Mouse (Mus musculus): Measurements from ENCODE around the gene Olfr1316. TPM values are rescaled to one million over a fixed set of nuclear protein-coding genes. Genes with fewer than 3 reads are reported as not detected.

The Olfr1316 gene
- polyA plus RNA-seq, 1 experiment, result not detected

DNA sequence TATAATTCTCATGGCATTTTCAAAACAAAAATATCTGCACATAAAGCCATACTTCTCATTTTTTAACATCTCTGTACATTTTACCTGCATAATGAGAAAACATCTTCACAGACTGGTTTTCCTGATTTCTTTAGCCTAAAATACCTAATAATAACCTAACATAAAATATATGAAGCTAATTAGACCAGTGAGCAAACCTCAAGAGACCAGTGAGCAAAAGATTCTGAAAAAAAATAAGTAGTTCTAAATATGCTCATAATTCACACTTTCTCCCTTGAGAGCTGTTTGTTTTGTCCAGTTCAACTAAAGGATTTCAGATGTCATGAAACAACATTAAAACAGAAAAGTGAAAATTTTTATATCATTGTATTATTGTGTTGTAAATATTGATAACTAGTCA, 38.1 kb downstream of the Olfr1316 start, which contains the start of gene Olfr1314:
Gene Olfr1314 (minus strand): TSS at position 101 of the 400 bp plus-strand sequence.
- TF ChIP-seq POLR2AphosphoS2 (IDR thresholded peaks at IDR 0.05; ENCODE audit: insufficient read length, low read depth) (no peak), USF1 (IDR thresholded peaks at IDR 0.05; ENCODE audit: low read depth) (no peak), TCF12 (IDR thresholded peaks at IDR 0.05; ENCODE audit: insufficient read depth, poor library complexity, severe bottlenecking) (no peak), POLR2A (IDR thresholded peaks at IDR 0.05; ENCODE audit: insufficient read length, low read depth) (no peak), MYOD1 (IDR thresholded peaks at IDR 0.05; ENCODE audit: control insufficient read depth in 1 of 3, insufficient read length in 2 of 3, low read depth in 2 of 3) (no peak), SRF (IDR thresholded peaks at IDR 0.05; ENCODE audit: control insufficient read depth, insufficient read length, low read depth) (no peak), MAX (IDR thresholded peaks at IDR 0.05; ENCODE audit: low read depth) (no peak), TCF3 (IDR thresholded peaks at IDR 0.05; ENCODE audit: insufficient read length, low read depth) (no peak)

DNA sequence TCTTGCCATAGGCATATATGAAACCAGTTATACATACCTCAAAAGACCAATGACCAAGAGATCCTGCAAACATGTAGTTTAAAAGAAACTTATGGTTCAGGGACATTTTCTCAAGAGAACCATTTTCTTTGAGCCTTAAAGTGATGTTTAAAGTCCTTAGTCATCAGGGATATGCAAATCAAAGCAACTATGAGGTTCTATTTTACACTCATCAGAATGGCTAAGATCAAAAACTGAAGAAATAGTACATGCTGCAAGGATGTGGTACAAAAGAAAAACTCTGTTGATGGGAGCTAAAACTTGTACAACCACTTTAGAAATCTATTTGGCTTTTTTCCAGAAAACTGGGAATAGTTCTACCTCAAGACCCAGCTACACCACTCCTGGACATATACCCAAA, 57.0 kb downstream of the Olfr1316 start, which contains the start of gene Olfr1313:
Gene Olfr1313 (minus strand): TSS at position 101 of the 400 bp plus-strand sequence.
- Histone ChIP-seq H3K36me3 (ENCODE audit: control insufficient read depth, insufficient read depth) (no peaks in the 10 kb centered on the region), H3ac (ENCODE audit: control insufficient read depth, insufficient read length) (no peak within 1 kb of the TSS), H3K79me2 (ENCODE audit: control insufficient read depth, insufficient read depth) (no peaks in the 10 kb centered on the region), H3K27me3 (ENCODE audit: control insufficient read depth, insufficient read depth, insufficient read length) (no peaks in the 10 kb centered on the region), H3K4me3 (no peak within 1 kb of the TSS), H3K4me2 (ENCODE audit: low read depth) (no peak within 1 kb of the TSS)
- TF ChIP-seq CEBPB (IDR thresholded peaks at IDR 0.05; ENCODE audit: insufficient read depth, poor library complexity, severe bottlenecking) (no peak), POLR2A (IDR thresholded peaks at IDR 0.05; ENCODE audit: insufficient read length, low read depth) (no peak), SRF (IDR thresholded peaks at IDR 0.05; ENCODE audit: control insufficient read depth, insufficient read length, low read depth) (no peak), MAX (IDR thresholded peaks at IDR 0.05; ENCODE audit: low read depth) (no peak), MYOD1 (IDR thresholded peaks at IDR 0.05; ENCODE audit: control insufficient read depth in 1 of 3, insufficient read length in 2 of 3, low read depth in 2 of 3) (no peak), REST (IDR thresholded peaks at IDR 0.05; ENCODE audit: insufficient read depth, insufficient read length) (no peak), TCF12 (IDR thresholded peaks at IDR 0.05; ENCODE audit: insufficient read depth, poor library complexity, severe bottlenecking) (no peak), POLR2AphosphoS2 (IDR thresholded peaks at IDR 0.05; ENCODE audit: insufficient read length, low read depth) (no peak), E2F4 (IDR thresholded peaks at IDR 0.05; ENCODE audit: insufficient read depth) (no peak), USF1 (IDR thresholded peaks at IDR 0.05; ENCODE audit: low read depth) (no peak), MYOG (IDR thresholded peaks at IDR 0.05; ENCODE audit: control insufficient read depth in 1 of 3, insufficient read depth in 1 of 3, insufficient read length in 2 of 3, low read depth in 2 of 3) (no peak), TCF3 (IDR thresholded peaks at IDR 0.05; ENCODE audit: insufficient read length, low read depth) (no peak)

More for the DNA sequence above, 38.1 kb downstream of the Olfr1316 start, which contains the start of gene Olfr1314:
- H3K36me3 ChIP-seq (ENCODE audit: control insufficient read depth, insufficient read depth), result no peaks in the 10 kb centered on the region
- H3K4me2 ChIP-seq (ENCODE audit: low read depth), result no peak within 1 kb of the TSS
- H3K27me3 ChIP-seq (ENCODE audit: control insufficient read depth, insufficient read depth, insufficient read length), result no peaks in the 10 kb centered on the region
- no peak within 1 kb of the TSS for H3ac ChIP-seq (ENCODE audit: control insufficient read depth, insufficient read length)
- no peaks in the 10 kb centered on the region for H3K79me2 ChIP-seq (ENCODE audit: control insufficient read depth, insufficient read depth)
- no peak within 1 kb of the TSS for H3K4me3 ChIP-seq

Other genes starting within 250 kb of the Olfr1316 start
- gene Olfr1306, start 218.7 kb downstream of the Olfr1316 start, polyA plus RNA-seq (2012; fragmentation: generic; extraction: Trizol), result not detected
- gene Olfr1307, start 185.5 kb downstream of the Olfr1316 start, polyA plus RNA-seq (2012; fragmentation: generic; extraction: Trizol), result not detected
- not detected for gene Olfr1308, start 170.0 kb downstream of the Olfr1316 start, polyA plus RNA-seq (2012; fragmentation: generic; extraction: Trizol)
- gene Olfr1309, start 144.7 kb downstream of the Olfr1316 start, polyA plus RNA-seq (2012; fragmentation: generic; extraction: Trizol), result not detected
- not detected for gene Olfr1310, start 122.3 kb downstream of the Olfr1316 start, polyA plus RNA-seq (2012; fragmentation: generic; extraction: Trizol)
- gene Olfr1311, start 110.6 kb downstream of the Olfr1316 start, polyA plus RNA-seq (2012; fragmentation: generic; extraction: Trizol), result not detected
- gene Olfr1312, start 84.7 kb downstream of the Olfr1316 start, polyA plus RNA-seq (2012; fragmentation: generic; extraction: Trizol), result not detected
- not detected for gene Olfr1313, start 57.1 kb downstream of the Olfr1316 start, polyA plus RNA-seq (2012; fragmentation: generic; extraction: Trizol)
- gene Olfr1314, start 38.2 kb downstream of the Olfr1316 start, polyA plus RNA-seq (2012; fragmentation: generic; extraction: Trizol), result not detected
- gene Olfr1315-ps1, start 19.5 kb downstream of the Olfr1316 start, polyA plus RNA-seq (2012; fragmentation: generic; extraction: Trizol), result not detected
- gene Olfr1317, start 5.4 kb upstream of the Olfr1316 start, polyA plus RNA-seq (2012; fragmentation: generic; extraction: Trizol), result not detected
- gene Olfr1318, start 19.2 kb upstream of the Olfr1316 start, polyA plus RNA-seq (2012; fragmentation: generic; extraction: Trizol), result not detected
- gene Lpcat4, start 104.5 kb upstream of the Olfr1316 start, polyA plus RNA-seq (2012; fragmentation: generic; extraction: Trizol), result 32.8 TPM
- not detected for gene Nutm1, start 124.3 kb upstream of the Olfr1316 start, polyA plus RNA-seq (2012; fragmentation: generic; extraction: Trizol)
- 129 TPM for gene Nop10, start 126.9 kb upstream of the Olfr1316 start, polyA plus RNA-seq (2012; fragmentation: generic; extraction: Trizol)
- 7.0 TPM for gene Slc12a6, start 130.8 kb upstream of the Olfr1316 start, polyA plus RNA-seq (2012; fragmentation: generic; extraction: Trizol)
- gene Gm21985, start 131.3 kb upstream of the Olfr1316 start, polyA plus RNA-seq (2012; fragmentation: generic; extraction: Trizol), result not detected
- 184 TPM for gene Emc4, start 233.1 kb upstream of the Olfr1316 start, polyA plus RNA-seq (2012; fragmentation: generic; extraction: Trizol)
- 9.0 TPM for gene Katnbl1, start 244.2 kb upstream of the Olfr1316 start, polyA plus RNA-seq (2012; fragmentation: generic; extraction: Trizol)